Mouse (Mus musculus) spleen, adult 18-20 months (tissue): ENCODE measurements around the gene Gpr25.
A peak's percentile ranks its signal among the peaks of the same experiment; 100 is the strongest.

ENCODE experiments used
- DNase-seq, 2 experiments: peaks; one replicate each; pipeline ENCODE4 v3.0.0; 2022; ENCODE audit warnings: mixed read lengths in 2 of 2

The Gpr25 gene

DNA sequence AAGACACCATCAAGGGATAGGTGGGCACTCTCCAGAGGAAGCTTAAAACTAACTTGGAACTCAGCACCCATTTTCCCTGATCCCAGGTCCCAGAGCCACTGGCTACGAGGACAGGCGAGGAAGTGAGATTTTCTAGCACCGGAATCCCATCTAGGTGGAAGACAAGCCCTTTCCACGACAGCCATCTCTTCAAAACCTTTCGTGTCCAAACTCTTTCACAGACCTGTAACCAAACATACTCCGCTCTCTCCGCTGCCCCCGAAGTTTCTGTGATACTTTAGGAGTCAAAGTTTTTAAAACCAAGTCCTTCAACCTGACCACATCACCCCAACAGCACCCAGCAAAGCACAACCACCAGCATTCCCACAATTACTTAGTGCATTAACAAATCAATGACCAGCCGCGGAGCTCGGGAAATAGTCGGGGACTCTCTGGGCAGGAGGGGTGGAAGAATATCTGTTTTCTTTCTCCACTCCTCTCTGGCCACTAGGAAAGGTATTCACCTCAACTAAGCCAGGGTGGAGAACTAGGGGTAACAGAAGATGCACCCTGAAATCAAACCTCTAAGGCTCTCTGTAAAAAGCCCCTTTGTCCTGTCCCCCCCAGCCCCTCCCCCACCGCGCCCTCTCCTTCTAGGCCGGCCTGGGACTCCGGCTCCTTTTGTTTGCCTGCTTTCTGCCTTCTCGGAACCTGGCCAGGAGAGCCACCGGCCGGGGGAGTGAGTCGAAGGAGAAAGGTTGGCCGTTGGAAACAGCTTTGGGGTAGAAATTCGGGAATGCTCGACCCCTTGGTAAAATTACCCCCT, 27.5 kb downstream of the Gpr25 start:
- no peak for DNase-seq

- DNase-seq = no peak
Measured at GRCm38 (mm10) chr1:136232285-136232926, 28.3 kb downstream of the Gpr25 start.

- DNase-seq = no peak
Measured at GRCm38 (mm10) chr1:136231596-136231995, 29.1 kb downstream of the Gpr25 start.

GRCm38 (mm10) chr1:136230201-136230600, 30.5 kb downstream of the Gpr25 start:
- DNase-seq = no peak

- DNase-seq = no peak
Measured at GRCm38 (mm10) chr1:136229040-136229373, 31.7 kb downstream of the Gpr25 start.

GRCm38 (mm10) chr1:136228328-136229039, 32.2 kb downstream of the Gpr25 start:
- DNase-seq = no peak

DNA sequence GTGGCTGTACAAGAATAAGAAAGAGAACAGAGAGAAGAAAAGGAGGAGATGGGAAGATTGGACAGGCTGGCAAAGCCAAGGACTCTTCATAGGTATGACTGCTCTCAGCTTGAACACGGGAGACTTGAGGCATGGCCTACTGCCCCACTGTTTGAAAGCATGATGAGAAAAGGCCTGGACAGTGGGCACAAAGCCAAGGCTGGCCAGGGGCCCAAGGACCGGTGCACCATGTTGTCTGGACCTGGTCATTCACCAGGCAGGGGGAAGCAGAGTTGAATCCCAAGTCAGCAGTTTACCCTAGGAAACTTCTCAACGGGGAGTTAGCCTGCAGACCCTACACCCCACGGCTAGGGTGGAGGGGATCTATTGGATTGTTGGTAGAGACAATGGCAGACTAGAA, 32.8 kb downstream of the Gpr25 start:
- no peak for DNase-seq

DNA sequence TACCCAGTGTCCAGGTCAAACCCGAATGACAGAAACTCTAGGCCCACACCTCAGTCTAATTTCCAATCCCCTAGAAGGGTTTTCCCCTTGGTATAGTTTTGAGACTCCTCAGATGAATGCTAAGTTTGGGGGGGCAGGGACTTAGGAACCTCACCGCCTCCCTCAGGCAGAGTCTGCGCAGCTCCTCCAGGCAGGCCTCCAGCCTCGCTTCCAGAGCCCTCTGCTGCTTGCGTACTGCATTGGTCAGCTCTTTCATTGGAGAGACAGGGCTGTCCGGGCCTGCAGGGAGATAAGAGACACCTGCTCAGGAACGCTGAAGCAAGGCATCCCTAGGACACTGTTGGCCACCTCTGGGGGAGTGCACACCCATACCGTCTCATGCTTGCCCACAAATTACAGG, 34.0 kb downstream of the Gpr25 start:
- DNase-seq = no peak

GRCm38 (mm10) chr1:136225846-136226245, 34.8 kb downstream of the Gpr25 start:
- DNase-seq = no peak

- DNase-seq = no peak
Measured at GRCm38 (mm10) chr1:136223758-136224342, 36.8 kb downstream of the Gpr25 start.

DNA sequence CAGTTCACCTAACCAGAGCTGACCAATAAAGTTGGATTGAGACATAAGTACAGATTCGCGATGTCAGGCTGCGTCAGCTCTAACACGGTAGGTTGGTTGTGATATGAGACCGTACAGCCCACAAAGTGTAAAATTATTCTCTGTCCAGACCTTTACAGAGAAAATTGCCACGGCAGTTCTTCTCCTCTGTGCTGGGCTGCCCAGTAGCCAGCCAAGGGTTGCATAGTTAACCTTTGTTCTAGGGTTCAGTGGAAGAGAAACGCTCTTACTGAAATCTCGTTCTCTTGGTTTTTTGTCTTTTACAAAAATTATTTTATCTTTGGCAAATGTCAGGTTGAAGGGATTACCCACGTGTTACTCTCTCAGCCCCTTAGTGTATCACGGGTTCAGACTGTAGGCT, 38.3 kb downstream of the Gpr25 start:
- DNase-seq = no peak

- DNase-seq = no peak
Measured at GRCm38 (mm10) chr1:136220037-136220871, 40.4 kb downstream of the Gpr25 start.

DNA sequence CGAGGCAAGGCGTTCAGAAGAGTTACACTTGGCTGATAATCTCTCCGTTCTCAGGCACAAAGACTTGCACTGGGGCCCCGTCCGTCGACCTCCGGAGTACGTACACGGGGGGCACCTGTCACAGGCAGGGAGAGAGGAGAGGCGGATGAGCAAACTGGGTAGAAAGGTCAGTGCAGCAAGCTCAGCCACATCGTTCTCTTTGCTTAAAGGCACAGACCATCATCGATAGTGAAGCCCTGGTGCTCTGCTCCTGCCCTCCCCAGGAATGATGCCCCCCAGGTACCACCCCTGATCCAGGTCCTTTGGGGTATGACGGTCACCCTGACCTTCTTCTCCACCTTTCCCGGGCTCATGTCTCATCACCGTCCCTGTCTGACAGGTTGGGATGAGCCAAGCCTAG, 46.4 kb downstream of the Gpr25 start:
- DNase-seq = no peak

GRCm38 (mm10) chr1:136212803-136213202, 47.9 kb downstream of the Gpr25 start, which contains the start of gene Mroh3:
Gene Mroh3, minus strand, starts transcription at chr1:136212828.
- DNase-seq = peak in 1 of 2 experiments; percentile 15
